Mouse (Mus musculus) lung, postnatal 0 days (tissue): Measurements from ENCODE around the gene Anapc1.

Experiments
- CTCF ChIP-seq: IDR thresholded peaks from 2 replicates; pipeline ENCODE4 v1.5.1; 2016; ENCODE audit warnings: antibody characterized with exemption, mild to moderate bottlenecking
- EP300 ChIP-seq: IDR thresholded peaks from 2 replicates; pipeline ENCODE4 v1.6.1; 2016; ENCODE audit warnings: antibody characterized with exemption, mild to moderate bottlenecking, control low read depth

DNA sequence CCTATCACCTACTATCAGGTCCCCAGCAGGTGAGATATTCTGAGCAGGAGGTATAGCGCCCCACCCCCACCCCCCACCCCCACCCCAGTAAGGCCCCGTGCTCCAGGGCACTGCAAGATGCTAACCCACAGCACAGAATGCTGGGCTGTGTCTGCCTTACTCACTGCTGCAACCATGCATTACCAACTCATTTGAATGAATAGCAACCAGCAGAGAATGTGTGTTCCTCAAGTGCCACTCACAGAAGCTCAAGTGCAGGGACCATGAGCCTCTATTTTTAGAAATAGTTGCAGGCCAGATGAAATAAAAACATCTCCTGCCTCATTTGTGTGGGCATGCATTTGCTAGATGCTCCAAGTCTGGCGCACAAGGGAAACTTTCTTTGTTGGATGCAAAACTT, 40.4 kb upstream of the Anapc1 start:
- TF ChIP-seq CTCF (no peak), EP300 (no peak)
